Mouse (Mus musculus) forebrain, embryonic 12.5 days (tissue): ENCODE measurements around the gene Triobp. TPM values are rescaled to one million over a fixed set of nuclear protein-coding genes. Genes with fewer than 3 reads are reported as not detected.

Source experiments
- ATAC-seq: fragments of 200-750 bp; cut with Nextera tagmentation; 2 replicates; pipeline ENCODE4 v1.8.0; 2017; ENCODE audit warnings: moderate TSS enrichment; ENCODE audit not compliant: low FRiP score
- H3K27ac ChIP-seq: fragments of 300-500 bp; sonication (generic); 2 replicates; pipeline ENCODE4 v1.5.1; 2016; ENCODE audit warnings: mild to moderate bottlenecking
- H3K27me3 ChIP-seq: fragments of 300-500 bp; sonication (generic); 2 replicates; pipeline ENCODE4 v1.6.1; 2016; ENCODE audit warnings: mild to moderate bottlenecking
- H3K36me3 ChIP-seq: fragments of 300-500 bp; sonication (generic); replicated peaks from 2 replicates; pipeline ENCODE4 v1.6.1; 2016; ENCODE audit warnings: mild to moderate bottlenecking
- H3K4me1 ChIP-seq: fragments of 300-500 bp; sonication (generic); 2 replicates; pipeline ENCODE4 v1.6.1; 2016
- H3K4me2 ChIP-seq: fragments of 300-500 bp; sonication (generic); 2 replicates; pipeline ENCODE4 v1.6.1; 2016; ENCODE audit warnings: mild to moderate bottlenecking, moderate library complexity
- H3K4me3 ChIP-seq: fragments of 300-500 bp; sonication (generic); replicated peaks from 2 replicates; pipeline ENCODE4 v1.5.1; 2016; ENCODE audit warnings: mild to moderate bottlenecking
- H3K9ac ChIP-seq: fragments of 300-500 bp; sonication (generic); 2 replicates; pipeline ENCODE4 v1.6.1; 2016; ENCODE audit warnings: mild to moderate bottlenecking
- H3K9me3 ChIP-seq: fragments of 300-500 bp; sonication (generic); 2 replicates; pipeline ENCODE4 v1.6.1; 2016
- WGBS: fragments of 180-500 bp; shearing (Covaris S2); methylation state at CpG from one replicate; pipeline ENCODE4 v1.1.7; 2016; 5-methylcytosine and 5-hydroxymethylcytosine counted together
- polyA plus RNA-seq: library from polyadenylated mRNA; unstranded; fragments of >200 nt; fragmentation: Nextera tagmentation; extraction: Ambion mirVana; gene quantifications from 2 replicates; pipeline ENCODE4 v1.2.1, GENCODE M21; 2016

Gene Triobp
- polyA plus RNA-seq = 40.4 and 46.9 TPM in 2 replicates

GRCm38 (mm10) chr15:78947657-78948056 is at the start of gene Triobp:
Triobp (plus strand) TSS chr15:78947724.
- peaks cover 13% of the 10 kb centered on the region; the same call in 1 of the 2 replicates for H3K27me3 ChIP-seq
- H3K9ac ChIP-seq = peak within 1 kb of the TSS; percentile 65
- ATAC-seq = peak; percentile 98
- peak within 1 kb of the TSS; percentile 81 for H3K4me2 ChIP-seq
- under 1% methylated on average over 24 of the region's 24 CpGs for WGBS
- H3K9me3 ChIP-seq = no peaks in the 10 kb centered on the region
- peak within 1 kb of the TSS; percentile 57 for H3K27ac ChIP-seq
- H3K36me3 ChIP-seq = peaks cover 18% of the 10 kb centered on the region
- peak within 1 kb of the TSS; percentile 54 for H3K4me3 ChIP-seq
- peaks cover 18% of the 10 kb centered on the region for H3K4me1 ChIP-seq

DNA sequence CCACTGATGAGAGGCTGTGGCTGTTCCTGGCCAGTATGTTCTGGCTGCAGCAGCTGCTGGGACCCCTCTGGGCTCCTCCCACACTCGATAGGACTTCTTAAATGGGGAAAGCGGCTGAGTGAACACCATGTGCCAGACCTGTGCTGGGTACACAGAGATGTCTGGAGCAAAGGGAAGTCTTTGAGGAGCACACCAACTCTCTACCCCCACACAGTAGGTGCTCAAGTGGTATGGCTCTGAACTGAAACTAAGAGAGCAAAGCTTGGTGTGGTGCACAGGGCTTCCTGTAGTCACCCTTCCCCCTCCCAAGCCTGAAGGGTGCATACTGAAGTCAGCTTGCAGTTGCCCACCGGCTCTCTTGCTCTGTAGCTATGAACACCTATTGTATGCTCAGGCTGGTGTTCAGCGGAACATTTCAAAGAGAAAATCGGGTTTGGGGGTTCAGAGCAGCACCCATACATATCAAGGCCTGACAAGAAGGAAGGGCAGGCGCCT is 49.0 kb upstream of the Triobp start:
- ATAC-seq = no peak
- peaks cover 30% of the 10 kb centered on the region for H3K4me1 ChIP-seq
- H3K27me3 ChIP-seq = peaks cover 37% of the 10 kb centered on the region
- H3K4me2 ChIP-seq = no peak overlapping the region
- no peak overlapping the region for H3K9ac ChIP-seq
- no peak overlapping the region for H3K4me3 ChIP-seq
- peaks cover 8% of the 10 kb centered on the region; the same call in 1 of the 2 replicates for H3K36me3 ChIP-seq
- 53% methylated on average over 6 of the region's 6 CpGs for WGBS
- no peaks in the 10 kb centered on the region for H3K9me3 ChIP-seq
- H3K27ac ChIP-seq = no peak overlapping the region

DNA sequence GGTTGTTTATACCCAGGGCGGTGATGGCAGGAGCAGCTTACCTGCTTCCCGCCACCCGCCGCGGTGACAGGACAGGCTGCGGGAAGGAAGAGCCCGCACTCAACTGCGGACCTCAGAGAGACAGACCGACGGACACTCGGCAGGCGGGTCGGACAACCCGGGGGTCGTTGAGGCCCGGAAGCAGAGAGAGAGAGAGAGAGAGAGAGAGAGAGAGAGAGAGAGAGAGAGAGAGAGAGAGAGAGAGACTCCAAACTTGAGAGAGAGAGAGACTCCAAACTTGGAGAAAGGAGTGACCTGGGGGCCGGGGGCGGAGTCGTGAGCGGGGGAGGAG is 48.1 kb upstream of the Triobp start, which contains the start of gene Gm49510:
TSS of gene Gm49510 (plus strand) at position 259 of the 331 bp plus-strand sequence.
- Histone ChIP-seq H3K36me3 (0 out of 2 replicates have a peak, but pooled peaks cover 3% of the 10 kb centered on the region), H3K9me3 (no peaks in the 10 kb centered on the region), H3K27ac (no peak within 1 kb of the TSS; the same call in 1 of the 2 replicates), H3K4me3 (peak within 1 kb of the TSS; percentile 57), H3K27me3 (peaks cover 37% of the 10 kb centered on the region), H3K4me1 (peaks cover 27% of the 10 kb centered on the region), H3K9ac (peak within 1 kb of the TSS; percentile 68), H3K4me2 (peak within 1 kb of the TSS; percentile 95)
- WGBS = 4% methylated on average over 17 of the region's 20 CpGs
- ATAC-seq = no peak

GRCm38 (mm10) chr15:78899740-78900584 is 47.6 kb upstream of the Triobp start, which contains the start of gene Sh3bp1:
Sh3bp1 (plus strand) TSS chr15:78899768.
- WGBS = under 1% methylated on average over 46 of the region's 47 CpGs

DNA sequence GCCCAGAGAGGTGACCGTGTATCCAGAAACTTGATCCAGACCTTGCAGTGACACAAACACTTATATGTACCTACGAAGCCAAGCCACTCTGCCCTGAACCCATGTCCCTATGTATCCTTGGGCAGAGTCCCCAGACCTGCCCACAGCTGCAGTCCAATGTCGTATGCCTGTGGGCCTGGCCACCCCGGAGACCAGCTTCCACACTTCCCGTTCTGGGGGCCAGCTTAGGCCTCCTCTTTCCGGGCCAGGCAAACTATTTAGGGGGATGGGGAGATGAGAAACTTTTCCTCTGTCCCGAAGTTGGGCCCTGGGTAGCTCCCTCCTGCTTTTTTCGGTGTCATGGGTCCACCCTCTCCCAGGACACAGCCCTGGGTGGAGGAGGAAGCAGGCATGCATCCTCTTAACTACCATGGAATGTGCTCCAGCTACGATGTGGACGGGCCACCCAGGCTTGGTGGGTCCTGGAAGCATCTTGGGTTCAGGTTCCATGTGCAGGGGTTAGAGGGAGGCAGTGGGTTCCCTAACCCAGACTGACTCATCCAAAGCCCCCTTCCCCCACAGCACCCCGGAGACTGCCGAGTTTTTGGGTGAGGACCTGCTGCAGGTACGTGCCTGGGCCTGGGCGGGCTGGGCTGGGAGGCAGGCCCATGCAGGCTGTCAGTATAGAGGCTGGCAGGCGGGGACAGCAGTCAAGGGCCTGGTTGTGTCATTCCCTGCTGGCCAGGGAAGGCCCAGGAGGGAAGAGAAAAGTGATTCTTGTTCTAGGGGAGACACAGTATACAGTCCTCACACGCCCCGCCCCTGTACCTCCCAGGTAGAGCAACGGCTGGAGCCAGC is 46.7 kb upstream of the Triobp start:
- ATAC-seq = no peak

More at GRCm38 (mm10) chr15:78899740-78900584, 47.6 kb upstream of the Triobp start, which contains the start of gene Sh3bp1:
- Histone ChIP-seq H3K9ac (peak within 1 kb of the TSS; percentile 68), H3K4me1 (peaks cover 27% of the 10 kb centered on the region), H3K36me3 (0 out of 2 replicates have a peak, but pooled peaks cover 3% of the 10 kb centered on the region), H3K4me3 (peak within 1 kb of the TSS; percentile 57), H3K9me3 (no peaks in the 10 kb centered on the region), H3K27ac (no peak within 1 kb of the TSS; the same call in 1 of the 2 replicates), H3K4me2 (peak within 1 kb of the TSS; percentile 95), H3K27me3 (peaks cover 37% of the 10 kb centered on the region)
- 0 out of 2 replicates have a peak, but pooled peaks have one; percentile 37 for ATAC-seq

GRCm38 (mm10) chr15:78901422-78901789 is 46.1 kb upstream of the Triobp start:
- no peak for ATAC-seq
- Histone ChIP-seq H3K4me3 (no peak overlapping the region), H3K4me2 (peak overlapping the region; percentile 95), H3K27ac (0 out of 2 replicates have a peak overlapping the region, but pooled peaks have one; percentile 13), H3K9me3 (no peaks in the 10 kb centered on the region), H3K4me1 (peaks cover 27% of the 10 kb centered on the region), H3K9ac (no peak overlapping the region), H3K27me3 (peaks cover 37% of the 10 kb centered on the region), H3K36me3 (0 out of 2 replicates have a peak, but pooled peaks cover 1% of the 10 kb centered on the region)
- WGBS = 31% methylated on average over 8 of the region's 8 CpGs

More for the DNA sequence above, 46.7 kb upstream of the Triobp start:
- H3K9ac ChIP-seq = peak overlapping the region; percentile 68
- H3K27ac ChIP-seq = no peak overlapping the region
- H3K9me3 ChIP-seq = no peaks in the 10 kb centered on the region
- WGBS = 23% methylated on average over 18 of the region's 18 CpGs
- H3K36me3 ChIP-seq = no peaks in the 10 kb centered on the region
- peaks cover 37% of the 10 kb centered on the region for H3K27me3 ChIP-seq
- H3K4me2 ChIP-seq = peak overlapping the region; percentile 95
- H3K4me1 ChIP-seq = peaks cover 27% of the 10 kb centered on the region
- peak overlapping the region; percentile 57 for H3K4me3 ChIP-seq

- ATAC-seq = peak; percentile 22
- H3K4me3 ChIP-seq = no peak overlapping the region
- peaks cover 37% of the 10 kb centered on the region for H3K27me3 ChIP-seq
- no peaks in the 10 kb centered on the region for H3K9me3 ChIP-seq
- 6% methylated on average over 2 of the region's 2 CpGs for WGBS
- no peak overlapping the region for H3K4me2 ChIP-seq
- H3K9ac ChIP-seq = no peak overlapping the region
- 0 out of 2 replicates have a peak, but pooled peaks cover 5% of the 10 kb centered on the region for H3K36me3 ChIP-seq
- peaks cover 27% of the 10 kb centered on the region for H3K4me1 ChIP-seq
- no peak overlapping the region for H3K27ac ChIP-seq
Measured at GRCm38 (mm10) chr15:78903243-78903642, 44.3 kb upstream of the Triobp start.

- Histone ChIP-seq H3K27ac (no peak overlapping the region), H3K27me3 (no peaks in the 10 kb centered on the region), H3K4me3 (no peak overlapping the region), H3K4me2 (no peak overlapping the region), H3K9me3 (no peaks in the 10 kb centered on the region), H3K4me1 (peaks cover 5% of the 10 kb centered on the region; the same call in 1 of the 2 replicates), H3K9ac (no peak overlapping the region), H3K36me3 (0 out of 2 replicates have a peak, but pooled peaks cover 5% of the 10 kb centered on the region)
- 80% methylated on average over 7 of the region's 7 CpGs for WGBS
- no peak for ATAC-seq
Measured at GRCm38 (mm10) chr15:78908399-78908798, 39.1 kb upstream of the Triobp start.

DNA sequence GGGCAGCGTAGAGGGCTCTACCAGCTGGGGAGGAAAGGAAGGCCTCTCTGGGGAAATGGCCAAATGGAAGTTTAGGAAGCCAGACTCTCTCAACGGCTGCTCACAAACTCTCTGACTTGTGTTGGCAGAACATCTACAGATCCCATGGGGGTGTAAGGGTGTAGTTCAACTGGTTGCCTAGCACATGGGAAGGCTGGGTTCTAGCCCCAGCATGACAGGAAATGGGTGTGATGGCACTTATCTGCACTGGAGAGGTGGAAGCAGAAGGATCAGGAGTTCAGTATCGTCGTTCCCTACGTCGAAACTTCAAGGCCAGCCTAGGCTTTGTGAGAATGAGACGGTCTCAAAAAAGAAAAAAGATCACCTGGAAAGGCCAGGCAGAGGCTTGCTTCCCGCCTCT is 38.5 kb upstream of the Triobp start:
- Histone ChIP-seq H3K9ac (no peak overlapping the region), H3K27ac (no peak overlapping the region), H3K36me3 (0 out of 2 replicates have a peak, but pooled peaks cover 5% of the 10 kb centered on the region), H3K4me1 (peaks cover 5% of the 10 kb centered on the region; the same call in 1 of the 2 replicates), H3K4me3 (no peak overlapping the region), H3K9me3 (no peaks in the 10 kb centered on the region), H3K4me2 (no peak overlapping the region), H3K27me3 (no peaks in the 10 kb centered on the region)
- no peak for ATAC-seq
- WGBS = 91% methylated on average over 8 of the region's 8 CpGs

GRCm38 (mm10) chr15:78912040-78912439 is 35.5 kb upstream of the Triobp start:
- no peak overlapping the region for H3K4me2 ChIP-seq
- no peak overlapping the region for H3K27ac ChIP-seq
- no peaks in the 10 kb centered on the region for H3K27me3 ChIP-seq
- H3K4me3 ChIP-seq = no peak overlapping the region
- no peak for ATAC-seq
- no peaks in the 10 kb centered on the region for H3K9me3 ChIP-seq
- 32% methylated on average over 9 of the region's 9 CpGs for WGBS
- H3K36me3 ChIP-seq = no peaks in the 10 kb centered on the region
- no peak overlapping the region for H3K9ac ChIP-seq
- peaks cover 31% of the 10 kb centered on the region for H3K4me1 ChIP-seq

DNA sequence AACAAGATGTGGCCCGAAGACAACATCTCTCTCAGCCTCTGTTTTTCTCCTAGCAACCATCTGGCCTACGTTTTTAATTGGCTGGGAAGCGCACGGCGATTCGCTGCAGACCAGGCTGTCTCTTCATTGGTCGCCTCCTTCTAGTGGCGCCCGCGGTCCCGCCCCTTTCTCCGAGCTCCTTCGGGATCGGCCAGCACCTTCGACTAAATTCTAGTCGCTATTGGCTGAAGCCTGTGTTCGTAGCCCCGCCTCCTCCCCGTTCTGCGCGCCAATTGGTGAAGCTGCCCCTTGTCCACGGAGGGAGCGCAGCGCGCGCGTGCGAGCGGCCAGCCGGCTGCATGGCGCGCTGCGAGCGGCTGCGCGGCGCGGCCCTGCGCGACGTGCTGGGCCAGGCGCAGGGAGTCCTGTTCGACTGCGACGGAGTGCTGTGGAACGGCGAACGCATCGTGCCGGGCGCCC is 33.9 kb upstream of the Triobp start, which contains the start of gene Pdxp:
TSS of gene Pdxp (plus strand) at position 288 of the 459 bp plus-strand sequence.
- Histone ChIP-seq H3K27me3 (no peaks in the 10 kb centered on the region), H3K9me3 (no peaks in the 10 kb centered on the region)
- under 1% methylated on average over 51 of the region's 51 CpGs for WGBS

More for the DNA sequence above, 33.9 kb upstream of the Triobp start, which contains the start of gene Pdxp:
- Histone ChIP-seq H3K36me3 (peaks cover 12% of the 10 kb centered on the region), H3K9ac (peak within 1 kb of the TSS; percentile 83), H3K4me3 (peak within 1 kb of the TSS; percentile 76), H3K4me1 (peaks cover 33% of the 10 kb centered on the region), H3K4me2 (peak within 1 kb of the TSS; percentile 95), H3K27ac (peak within 1 kb of the TSS; percentile 95)
- ATAC-seq = peak; percentile 93
